Mouse (Mus musculus) forebrain, postnatal 0 days (tissue): ENCODE data around the gene Camta1. TPM values are rescaled to one million over a fixed set of nuclear protein-coding genes. Genes with fewer than 3 reads are reported as not detected.

Experiments used
- ATAC-seq: fragments of 200-750 bp; cut with Nextera tagmentation; 2 replicates; pipeline ENCODE4 v1.8.0; 2017; ENCODE audit warnings: mild to moderate bottlenecking, moderate library complexity
- DNase-seq: peaks from one replicate; pipeline ENCODE4 v3.0.0-alpha.2; 2015
- H3K27ac ChIP-seq: fragments of 300-500 bp; sonication (generic); 2 replicates; pipeline ENCODE4 v1.5.1; 2014; ENCODE audit warnings: low read depth, mild to moderate bottlenecking, antibody characterized with exemption, low read length, moderate library complexity, mixed read lengths
- H3K27me3 ChIP-seq: fragments of 300-500 bp; sonication (generic); 2 replicates; pipeline ENCODE4 v1.6.1; 2014; ENCODE audit warnings: mild to moderate bottlenecking, low read length, mixed read lengths; ENCODE audit not compliant: insufficient read depth
- H3K36me3 ChIP-seq: fragments of 300-500 bp; sonication (generic); 2 replicates; pipeline ENCODE4 v1.6.1; 2014; ENCODE audit warnings: mild to moderate bottlenecking, moderate library complexity; ENCODE audit not compliant: insufficient read depth
- H3K4me1 ChIP-seq: fragments of 300-500 bp; sonication (generic); 2 replicates; pipeline ENCODE4 v1.6.1; 2014; ENCODE audit warnings: antibody characterized with exemption; ENCODE audit not compliant: insufficient read depth
- H3K4me2 ChIP-seq: fragments of 300-500 bp; sonication (generic); 2 replicates; pipeline ENCODE4 v1.6.1; 2014; ENCODE audit warnings: low read depth, mild to moderate bottlenecking, moderate library complexity
- H3K4me3 ChIP-seq: fragments of 300-500 bp; sonication (generic); 2 replicates; pipeline ENCODE4 v1.5.1; 2014; ENCODE audit warnings: low read depth, low read length, mixed read lengths
- H3K9ac ChIP-seq: fragments of 300-500 bp; sonication (generic); 2 replicates; pipeline ENCODE4 v1.6.1; 2014; ENCODE audit warnings: mild to moderate bottlenecking
- H3K9me3 ChIP-seq: fragments of 300-500 bp; sonication (generic); 2 replicates; pipeline ENCODE4 v1.6.1; 2016; ENCODE audit warnings: low read length
- CTCF ChIP-seq: sonication (generic); IDR thresholded peaks from 2 replicates; pipeline ENCODE4 v1.5.1; 2016; ENCODE audit warnings: antibody characterized with exemption, control low read depth, low read depth
- WGBS: fragments of 180-500 bp; shearing (Covaris S2); extraction: QIAGEN DNeasy Blood & Tissue Kit; methylation state at CpG from one replicate; pipeline ENCODE4 v1.1.7; 2014; 5-methylcytosine and 5-hydroxymethylcytosine counted together
- polyA plus RNA-seq: library from polyadenylated mRNA; unstranded; fragments of >200 nt; fragmentation: Nextera tagmentation; extraction: Ambion mirVana; gene quantifications from 2 replicates; pipeline ENCODE4 v1.2.1, GENCODE M21; 2015
- total RNA-seq: library from RNA; depleted of rRNA; stranded (reverse); fragments of >200 nt; gene quantifications from 2 replicates; pipeline ENCODE4 v1.2.3, GENCODE M21; 2014

The Camta1 gene
- total and polyA plus RNA-seq, 2 experiments from 2014 or later, result 87.4 to 131 TPM

GRCm38 (mm10) chr4:151150115-151150514, 711.6 kb downstream of the Camta1 start:
- no peak for TF ChIP-seq CTCF
- H3K4me1 ChIP-seq, result peaks cover 8% of the 10 kb centered on the region; the same call in 1 of the 2 replicates
- DNase-seq, result no peak
- no peak overlapping the region for H3K27ac ChIP-seq
- H3K36me3 ChIP-seq, result no peaks in the 10 kb centered on the region
- no peaks in the 10 kb centered on the region for H3K9me3 ChIP-seq
- no peak overlapping the region for H3K4me2 ChIP-seq
- H3K4me3 ChIP-seq, result no peak overlapping the region
- no peak for ATAC-seq
- no peaks in the 10 kb centered on the region; the same call in 1 of the 2 replicates for H3K27me3 ChIP-seq
- 58% methylated on average over 11 of the region's 11 CpGs for WGBS
- no peak overlapping the region for H3K9ac ChIP-seq

- ATAC-seq, result no peak
- no peaks in the 10 kb centered on the region; the same call in 1 of the 2 replicates for H3K36me3 ChIP-seq
- H3K4me1 ChIP-seq, result peaks cover 8% of the 10 kb centered on the region; the same call in 1 of the 2 replicates
- H3K27ac ChIP-seq, result no peak overlapping the region
- no peak for DNase-seq
- H3K9ac ChIP-seq, result no peak overlapping the region
- H3K27me3 ChIP-seq, result no peaks in the 10 kb centered on the region; the same call in 1 of the 2 replicates
- no peak overlapping the region for H3K4me2 ChIP-seq
- no peak for TF ChIP-seq CTCF
- H3K9me3 ChIP-seq, result no peaks in the 10 kb centered on the region
- 25% methylated on average over 12 of the region's 12 CpGs for WGBS
- no peak overlapping the region for H3K4me3 ChIP-seq
Observed at GRCm38 (mm10) chr4:151147541-151147940, 714.1 kb downstream of the Camta1 start.

DNA sequence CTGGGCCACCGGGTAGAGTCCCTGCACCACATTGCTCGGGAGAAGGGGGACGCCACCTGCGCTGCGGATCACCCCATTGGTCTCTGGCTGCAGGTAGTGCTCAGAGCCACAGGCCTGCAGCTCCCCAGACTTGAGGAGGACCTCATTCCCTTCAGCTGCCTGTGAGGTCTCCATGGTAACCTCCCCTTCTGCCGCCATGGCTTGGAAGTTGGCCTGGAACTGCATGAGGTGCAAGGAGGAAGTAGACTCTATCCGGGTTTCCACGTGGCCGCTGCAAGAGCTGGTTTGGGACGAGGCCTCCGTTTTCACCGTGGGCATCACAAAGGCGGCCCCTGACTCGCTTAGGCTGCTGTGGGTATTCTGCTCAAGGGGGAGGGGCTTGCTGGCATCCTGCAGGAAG, 717.6 kb downstream of the Camta1 start:
- no peaks in the 10 kb centered on the region for H3K9me3 ChIP-seq
- WGBS, result 79% methylated on average over 14 of the region's 14 CpGs
- ATAC-seq (no peak), DNase-seq (no peak)
- no peaks in the 10 kb centered on the region; the same call in 1 of the 2 replicates for H3K27me3 ChIP-seq
- no peak for TF ChIP-seq CTCF
- no peak overlapping the region for H3K4me3 ChIP-seq
- no peak overlapping the region for H3K27ac ChIP-seq
- no peak overlapping the region for H3K9ac ChIP-seq
- peaks cover 20% of the 10 kb centered on the region for H3K4me1 ChIP-seq
- no peaks in the 10 kb centered on the region; the same call in 1 of the 2 replicates for H3K36me3 ChIP-seq
- H3K4me2 ChIP-seq, result no peak overlapping the region

DNA sequence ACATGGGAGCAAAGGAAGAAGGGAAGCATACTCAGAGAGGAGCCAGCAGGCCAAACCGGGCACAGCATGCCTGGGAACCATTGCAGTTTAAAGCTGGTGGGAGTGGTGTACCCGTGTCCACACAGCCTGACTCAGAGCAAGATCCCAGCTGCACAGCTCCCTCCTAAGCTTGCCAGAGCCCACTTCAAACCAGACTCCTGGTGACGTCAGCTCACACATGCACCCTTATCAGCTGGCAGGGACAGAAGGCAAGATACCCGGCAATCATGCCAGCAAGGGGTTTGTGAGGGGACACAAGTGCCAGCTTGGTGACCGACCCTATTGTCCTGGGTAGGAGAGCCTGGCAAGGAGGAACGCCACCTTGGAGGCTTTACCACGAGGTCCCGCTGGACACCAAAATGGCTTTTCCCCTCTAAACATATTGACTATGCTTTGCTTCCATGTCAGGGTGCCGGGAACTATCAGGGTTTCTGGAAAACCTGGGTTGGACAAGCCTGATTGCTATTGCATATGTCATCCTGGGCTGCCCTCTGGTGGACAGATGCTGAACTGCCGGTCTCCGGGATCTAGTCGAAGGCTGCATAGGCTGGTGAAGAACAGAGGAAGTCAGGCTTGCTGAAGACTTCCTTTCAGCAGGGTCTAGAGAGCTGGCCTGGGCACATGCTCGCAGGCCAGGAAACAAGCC, 720.3 kb downstream of the Camta1 start:
- peak overlapping the region; percentile 63 for H3K4me2 ChIP-seq
- peak overlapping the region; percentile 27 for H3K4me3 ChIP-seq
- H3K36me3 ChIP-seq, result no peaks in the 10 kb centered on the region; the same call in 1 of the 2 replicates
- no peaks in the 10 kb centered on the region for H3K9me3 ChIP-seq
- ATAC-seq, result peak; percentile 84
- TF ChIP-seq CTCF, result peak; percentile 99
- DNase-seq, result peak; percentile 98
- H3K27ac ChIP-seq, result peak overlapping the region; percentile 90
- peak overlapping the region; percentile 40 for H3K9ac ChIP-seq
- WGBS, result 3% methylated on average over 13 of the region's 13 CpGs
- no peaks in the 10 kb centered on the region for H3K27me3 ChIP-seq
- peaks cover 22% of the 10 kb centered on the region for H3K4me1 ChIP-seq

DNA sequence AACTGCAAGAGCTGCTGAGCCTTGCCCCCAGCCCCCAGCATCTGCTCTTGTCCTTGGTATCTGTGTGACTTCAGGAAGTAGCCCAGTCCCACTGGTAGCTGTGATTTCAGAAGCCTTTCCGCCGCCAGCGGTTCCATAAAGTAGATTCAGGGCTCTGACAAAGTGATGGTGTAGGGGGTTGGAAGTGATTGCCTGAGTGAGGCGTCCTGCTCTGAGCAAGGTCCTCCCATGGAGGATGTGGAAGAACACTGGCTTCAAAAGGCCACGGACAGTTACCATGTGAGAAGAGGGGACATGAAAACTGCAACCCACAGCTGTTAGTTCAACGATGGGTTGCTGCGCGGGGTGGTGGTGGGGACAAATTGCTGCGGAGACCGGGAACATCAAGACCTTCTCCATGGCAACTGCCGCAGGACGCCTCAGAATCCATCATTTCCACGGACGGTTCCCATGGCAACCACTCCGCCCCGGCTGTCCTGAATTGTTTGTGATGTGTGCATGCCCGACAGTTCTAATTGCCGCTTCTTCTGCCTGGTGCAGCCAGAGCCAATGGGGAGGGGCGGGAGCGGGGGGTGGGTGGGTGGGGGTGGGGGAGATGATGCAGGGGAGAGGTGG, 721.2 kb downstream of the Camta1 start:
- Histone ChIP-seq H3K27me3 (no peaks in the 10 kb centered on the region), H3K36me3 (no peaks in the 10 kb centered on the region; the same call in 1 of the 2 replicates), H3K4me3 (peak overlapping the region; percentile 17; the same call in 1 of the 2 replicates), H3K9ac (peak overlapping the region; percentile 40), H3K9me3 (no peaks in the 10 kb centered on the region), H3K4me2 (peak overlapping the region; percentile 63), H3K27ac (peak overlapping the region; percentile 90), H3K4me1 (peaks cover 22% of the 10 kb centered on the region)
- peak; percentile 82 for ATAC-seq
- peak; percentile 94 for DNase-seq
- TF ChIP-seq CTCF, result no peak
- WGBS, result 3% methylated on average over 20 of the region's 20 CpGs

GRCm38 (mm10) chr4:151139053-151139840, 722.4 kb downstream of the Camta1 start:
- peak; percentile 89 for TF ChIP-seq CTCF
- WGBS, result 6% methylated on average over 18 of the region's 20 CpGs

More at GRCm38 (mm10) chr4:151139053-151139840, 722.4 kb downstream of the Camta1 start:
- H3K9ac ChIP-seq, result peak overlapping the region; percentile 35; the same call in 1 of the 2 replicates
- DNase-seq, result peak; percentile 91
- no peaks in the 10 kb centered on the region; the same call in 1 of the 2 replicates for H3K36me3 ChIP-seq
- peak; percentile 30 for ATAC-seq
- peaks cover 22% of the 10 kb centered on the region for H3K4me1 ChIP-seq
- no peak overlapping the region for H3K4me3 ChIP-seq
- peak overlapping the region; percentile 90 for H3K27ac ChIP-seq
- no peaks in the 10 kb centered on the region for H3K9me3 ChIP-seq
- H3K27me3 ChIP-seq, result no peaks in the 10 kb centered on the region
- peak overlapping the region; percentile 63 for H3K4me2 ChIP-seq
